Mouse (Mus musculus): ENCODE measurements around the gene Rab8a. TPM values are rescaled to one million over a fixed set of nuclear protein-coding genes. Genes with fewer than 3 reads are reported as not detected.
"Not testable (repeated sequence)": the region's sequence is repeated elsewhere in the genome, so short reads cannot be mapped to it uniquely, and the experiment has no call there.

Rab8a gene
- polyA plus RNA-seq (2015; fragmentation: Nextera tagmentation; extraction: Ambion mirVana): 131 and 141 TPM in 2 replicates

DNA sequence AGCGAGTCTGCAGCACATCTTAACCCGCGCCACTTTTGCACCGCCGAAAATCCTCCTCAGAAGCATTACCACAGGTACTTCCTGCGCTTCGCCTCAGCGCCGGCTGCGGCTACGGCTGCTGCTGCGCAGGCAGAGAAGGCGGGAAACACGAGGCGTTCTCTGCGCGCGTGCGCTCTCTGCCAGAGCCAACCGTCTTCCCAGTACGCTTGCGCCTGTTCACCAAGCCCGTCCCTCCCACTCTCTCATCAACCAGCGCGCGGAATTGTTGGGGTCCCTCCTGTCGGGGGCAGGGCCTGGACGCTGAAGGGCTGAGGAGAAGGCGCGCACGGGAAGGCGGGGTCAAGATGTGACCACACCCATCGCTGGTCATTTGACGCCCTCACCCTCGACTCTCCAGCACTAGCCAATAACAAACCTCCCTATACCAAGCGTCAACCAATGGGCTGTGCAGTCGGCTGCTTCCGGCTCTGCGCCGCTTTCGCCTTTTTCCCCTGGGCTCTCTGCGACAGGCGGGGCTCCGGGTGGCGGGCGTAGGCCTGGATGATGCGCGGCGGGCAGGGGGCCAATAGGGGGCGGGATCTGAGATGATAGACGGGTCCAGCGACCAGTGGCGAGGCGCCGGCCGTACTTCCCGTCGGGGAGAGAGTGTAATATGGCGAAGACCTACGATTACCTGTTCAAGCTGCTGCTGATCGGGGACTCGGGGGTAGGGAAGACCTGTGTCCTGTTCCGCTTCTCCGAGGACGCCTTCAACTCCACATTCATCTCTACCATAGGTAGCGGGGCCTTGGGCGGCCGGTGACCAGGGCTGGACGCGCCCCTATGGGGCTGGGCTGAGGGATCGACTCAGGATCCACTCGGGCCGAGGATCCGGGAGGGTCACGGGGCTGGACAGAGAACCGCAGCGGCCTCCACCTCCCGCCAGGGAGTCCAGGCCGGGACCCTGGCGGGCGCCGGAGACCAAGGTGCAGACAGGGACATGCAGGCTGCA, at the start of gene Rab8a:
TSS of gene Rab8a (plus strand) at position 494 of the 991 bp plus-strand sequence.
- Histone ChIP-seq H3K4me2 (peak within 1 kb of the TSS; percentile 78), H3K9ac (peak within 1 kb of the TSS; percentile 98), H3K4me3 (replicated peaks) (peak within 1 kb of the TSS; percentile 88), H3K4me1 (peaks cover 17% of the 10 kb centered on the region), H3K9me3 (no peaks in the 10 kb centered on the region), H3K27me3 (replicated peaks) (no peaks in the 10 kb centered on the region), H3K27ac (peak within 1 kb of the TSS; percentile 81), H3K36me3 (no peaks in the 10 kb centered on the region)
- under 1% methylated on average over 81 of the region's 82 CpGs for WGBS
- peak; percentile 99 for ATAC-seq (ENCODE audit: insufficient read depth, low FRiP score, low read depth)

- Histone ChIP-seq H3K36me3 (no peaks in the 10 kb centered on the region), H3K4me1 (no peaks in the 10 kb centered on the region)
These were observed 48.5 kb upstream of the Rab8a start for GRCm38 (mm10) chr8:72112486-72112885.

DNA sequence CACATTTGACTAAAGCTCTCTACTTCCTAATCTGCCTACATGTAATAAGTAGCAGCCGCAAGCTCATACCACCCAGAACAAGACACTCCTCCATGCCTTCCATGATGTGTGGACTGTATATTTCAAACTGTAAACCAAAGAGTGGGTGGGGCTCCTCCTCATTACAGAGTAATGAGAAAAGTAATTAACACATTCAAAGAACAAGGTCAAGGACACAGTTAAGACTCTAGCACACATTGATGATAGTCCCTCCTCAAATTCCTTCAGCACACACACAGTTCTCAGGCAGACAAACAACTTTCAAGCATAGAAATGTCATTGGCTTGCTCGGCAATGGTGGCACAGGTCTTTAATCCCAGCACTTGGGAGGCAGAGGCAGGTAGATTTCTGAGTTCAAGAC, 45.8 kb upstream of the Rab8a start:
- Histone ChIP-seq H3K4me2 (no peak overlapping the region), H3K4me3 (replicated peaks) (no peak overlapping the region), H3K27me3 (replicated peaks) (no peaks in the 10 kb centered on the region), H3K4me1 (no peaks in the 10 kb centered on the region), H3K9ac (no peak overlapping the region), H3K36me3 (no peaks in the 10 kb centered on the region), H3K27ac (no peak overlapping the region), H3K9me3 (no peaks in the 10 kb centered on the region)
- 84% methylated on average over 2 of the region's 2 CpGs for WGBS
- ATAC-seq (ENCODE audit: insufficient read depth, low FRiP score, low read depth): no peak

More at GRCm38 (mm10) chr8:72112486-72112885, 48.5 kb upstream of the Rab8a start:
- Histone ChIP-seq H3K27ac (no peak overlapping the region), H3K9ac (no peak overlapping the region), H3K27me3 (replicated peaks) (no peaks in the 10 kb centered on the region), H3K9me3 (no peaks in the 10 kb centered on the region), H3K4me3 (replicated peaks) (no peak overlapping the region), H3K4me2 (no peak overlapping the region)
- WGBS: 72% methylated on average over 3 of the region's 3 CpGs
- no peak for ATAC-seq (ENCODE audit: insufficient read depth, low FRiP score, low read depth)

DNA sequence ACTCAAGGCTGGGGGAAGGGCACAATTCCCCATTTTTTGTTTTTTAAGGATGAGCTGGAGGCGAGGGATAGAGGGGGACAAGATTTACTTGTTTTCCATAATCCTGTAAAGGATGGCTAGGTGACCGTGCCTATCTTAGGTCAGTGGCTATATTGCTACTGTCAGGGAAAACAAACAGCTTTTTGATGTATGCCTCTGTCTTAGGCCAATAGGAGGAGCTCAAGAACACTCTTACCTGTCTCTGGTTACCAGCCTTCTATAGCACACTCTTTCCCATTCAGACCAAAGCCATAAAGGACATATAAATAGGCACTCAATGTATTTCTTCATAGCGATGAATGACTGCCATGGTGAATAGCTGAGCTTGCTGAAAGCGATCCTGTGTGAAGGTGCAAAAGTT, 42.4 kb upstream of the Rab8a start:
- Histone ChIP-seq H3K27ac (no peak overlapping the region), H3K9ac (no peak overlapping the region), H3K36me3 (no peaks in the 10 kb centered on the region), H3K27me3 (replicated peaks) (no peaks in the 10 kb centered on the region), H3K4me1 (no peaks in the 10 kb centered on the region), H3K9me3 (no peaks in the 10 kb centered on the region), H3K4me3 (replicated peaks) (no peak overlapping the region), H3K4me2 (no peak overlapping the region)
- ATAC-seq (ENCODE audit: insufficient read depth, low FRiP score, low read depth): no peak
- WGBS: 43% methylated on average over 4 of the region's 4 CpGs

DNA sequence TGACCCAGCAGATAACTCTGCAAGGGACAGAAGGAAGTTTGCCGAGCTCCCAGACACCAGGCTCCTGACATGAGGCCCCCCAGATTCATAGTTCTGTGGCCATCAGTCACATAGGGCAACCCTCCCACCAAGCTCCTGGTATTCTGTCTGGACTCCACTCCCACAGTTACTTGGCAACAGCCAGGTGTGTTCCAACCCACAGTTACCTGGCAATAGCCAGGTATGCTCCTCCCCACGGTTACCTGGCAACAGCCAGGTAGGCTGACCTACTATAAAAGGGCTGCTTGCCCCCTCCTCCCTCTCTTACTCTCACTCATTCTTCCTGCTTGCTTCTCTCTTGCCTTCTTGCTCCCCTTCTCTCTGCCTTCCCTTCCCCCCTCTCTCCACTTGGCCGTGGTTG, 39.5 kb upstream of the Rab8a start:
- 55% methylated on average over 3 of the region's 3 CpGs for WGBS
- H3K9ac ChIP-seq; H3K36me3 ChIP-seq; H3K9me3 ChIP-seq; H3K27me3 ChIP-seq (replicated peaks); H3K4me1 ChIP-seq; H3K4me2 ChIP-seq; H3K27ac ChIP-seq; H3K4me3 ChIP-seq (replicated peaks): not testable (repeated sequence)
- ATAC-seq (ENCODE audit: insufficient read depth, low FRiP score, low read depth): peak; percentile 27; the same call in 1 of the 2 replicates

DNA sequence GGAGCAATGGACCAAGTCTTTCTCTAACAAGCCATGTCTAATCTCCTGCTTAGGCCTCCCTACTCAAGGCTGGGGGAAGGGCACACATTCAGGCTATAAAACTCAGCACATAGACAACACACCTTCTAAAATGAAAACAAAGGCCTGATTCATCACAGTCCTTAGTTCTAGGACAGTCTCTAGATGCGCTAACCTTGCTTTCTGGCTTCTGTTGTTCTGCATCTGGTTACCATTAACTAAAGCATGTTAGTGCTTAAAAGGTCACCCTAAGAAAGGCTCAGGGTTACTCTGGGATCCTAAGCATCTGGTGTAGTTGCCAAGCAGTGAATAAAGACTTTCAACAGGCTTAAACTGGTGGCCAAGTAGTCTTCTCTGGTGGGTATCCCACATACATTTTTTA, 39.0 kb upstream of the Rab8a start:
- Histone ChIP-seq H3K27ac (no peak overlapping the region), H3K4me3 (replicated peaks) (no peak overlapping the region), H3K9me3 (no peaks in the 10 kb centered on the region), H3K4me2 (no peak overlapping the region), H3K4me1 (no peaks in the 10 kb centered on the region), H3K27me3 (replicated peaks) (no peaks in the 10 kb centered on the region), H3K36me3 (no peaks in the 10 kb centered on the region), H3K9ac (no peak overlapping the region)
- no peak for ATAC-seq (ENCODE audit: insufficient read depth, low FRiP score, low read depth)
- WGBS: 85% methylated on average over 1 of the region's 1 CpGs

DNA sequence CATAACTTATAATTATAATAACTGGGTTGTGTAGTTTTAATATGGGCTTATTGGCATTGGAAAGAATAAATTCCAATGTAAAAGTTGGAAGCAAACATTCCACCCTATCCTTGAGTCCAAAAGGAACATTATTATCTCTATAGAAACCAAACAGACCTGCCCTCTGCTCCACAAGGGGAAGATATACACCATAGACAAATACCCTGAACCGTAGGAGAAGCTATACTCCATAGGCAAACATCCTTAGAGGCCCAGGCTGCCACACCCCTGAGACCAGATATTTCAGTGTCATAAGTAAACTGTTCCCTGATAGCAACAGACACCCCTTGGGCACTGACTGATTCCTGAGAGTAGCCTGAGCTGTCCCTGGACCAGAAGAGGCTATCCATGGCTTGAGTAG, 33.2 kb upstream of the Rab8a start:
- no peak overlapping the region for H3K4me3 ChIP-seq (replicated peaks)
- 57% methylated on average over 1 of the region's 1 CpGs for WGBS
- H3K36me3 ChIP-seq: no peaks in the 10 kb centered on the region
- no peak overlapping the region for H3K9ac ChIP-seq
- no peaks in the 10 kb centered on the region for H3K4me1 ChIP-seq
- no peaks in the 10 kb centered on the region for H3K27me3 ChIP-seq (replicated peaks)
- no peaks in the 10 kb centered on the region for H3K9me3 ChIP-seq
- H3K4me2 ChIP-seq: no peak overlapping the region
- H3K27ac ChIP-seq: no peak overlapping the region
- ATAC-seq (ENCODE audit: insufficient read depth, low FRiP score, low read depth): no peak

DNA sequence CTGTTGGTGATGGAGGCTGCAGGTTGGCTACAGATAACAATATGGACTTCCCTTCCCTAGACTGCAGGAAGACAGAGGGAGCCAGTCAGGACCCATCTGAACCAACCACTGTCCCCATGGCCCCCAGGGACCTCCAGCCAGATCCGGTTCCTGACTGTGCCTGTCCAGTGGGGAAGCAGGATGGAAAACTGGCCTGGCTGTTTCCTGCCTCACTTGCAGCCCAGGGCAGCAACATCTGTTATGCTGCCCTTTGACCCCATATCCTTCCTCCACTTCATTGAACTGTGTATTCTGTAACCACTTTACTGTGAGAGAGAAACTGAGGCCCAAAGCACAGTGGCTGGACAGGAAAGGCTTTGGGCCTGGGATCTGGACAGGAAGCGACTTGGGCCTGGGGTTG, 29.7 kb upstream of the Rab8a start:
- Histone ChIP-seq H3K27me3 (replicated peaks) (no peaks in the 10 kb centered on the region), H3K9ac (no peak overlapping the region), H3K36me3 (no peaks in the 10 kb centered on the region), H3K9me3 (no peaks in the 10 kb centered on the region), H3K27ac (no peak overlapping the region), H3K4me3 (replicated peaks) (no peak overlapping the region), H3K4me1 (peaks cover 3% of the 10 kb centered on the region; the same call in 1 of the 2 replicates), H3K4me2 (no peak overlapping the region)
- ATAC-seq (ENCODE audit: insufficient read depth, low FRiP score, low read depth): no peak
- 53% methylated on average over 2 of the region's 2 CpGs for WGBS

GRCm38 (mm10) chr8:72131901-72132300, 29.1 kb upstream of the Rab8a start:
- H3K9ac ChIP-seq: no peak overlapping the region
- H3K36me3 ChIP-seq: no peaks in the 10 kb centered on the region
- WGBS: 75% methylated on average over 2 of the region's 2 CpGs
- no peak overlapping the region for H3K4me2 ChIP-seq
- no peaks in the 10 kb centered on the region for H3K27me3 ChIP-seq (replicated peaks)
- peaks cover 3% of the 10 kb centered on the region; the same call in 1 of the 2 replicates for H3K4me1 ChIP-seq
- H3K27ac ChIP-seq: 0 out of 2 replicates have a peak overlapping the region, but pooled peaks have one; percentile 0
- no peak overlapping the region for H3K4me3 ChIP-seq (replicated peaks)
- no peak for ATAC-seq (ENCODE audit: insufficient read depth, low FRiP score, low read depth)
- H3K9me3 ChIP-seq: no peaks in the 10 kb centered on the region

DNA sequence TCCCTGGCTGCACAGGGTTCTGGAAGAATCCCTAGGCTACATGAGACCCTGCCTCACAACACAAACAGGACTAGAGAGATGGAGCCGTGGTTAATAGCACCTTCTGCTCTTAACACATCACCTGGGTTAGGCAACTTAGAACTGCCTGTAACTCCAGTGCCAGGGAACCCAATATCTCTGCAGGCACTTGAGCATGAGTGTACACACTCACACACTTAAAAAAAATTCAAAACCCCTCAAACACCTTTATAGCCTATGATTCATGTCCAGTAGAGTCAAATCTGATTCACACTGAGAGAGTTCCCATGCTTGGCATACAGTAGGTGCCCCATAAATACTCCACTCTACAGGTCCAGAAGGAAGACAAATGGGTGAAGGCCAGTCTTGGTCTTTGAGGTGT, 28.6 kb upstream of the Rab8a start:
- H3K4me3 ChIP-seq (replicated peaks): no peak overlapping the region
- 0 out of 2 replicates have a peak overlapping the region, but pooled peaks have one; percentile 0 for H3K27ac ChIP-seq
- H3K4me2 ChIP-seq: no peak overlapping the region
- no peaks in the 10 kb centered on the region for H3K36me3 ChIP-seq
- H3K9me3 ChIP-seq: no peaks in the 10 kb centered on the region
- WGBS: 74% methylated on average over 1 of the region's 1 CpGs
- H3K4me1 ChIP-seq: peaks cover 4% of the 10 kb centered on the region
- no peak overlapping the region for H3K9ac ChIP-seq
- ATAC-seq (ENCODE audit: insufficient read depth, low FRiP score, low read depth): no peak
- no peaks in the 10 kb centered on the region for H3K27me3 ChIP-seq (replicated peaks)

- H3K27me3 ChIP-seq (replicated peaks): no peaks in the 10 kb centered on the region
- H3K9ac ChIP-seq: no peak overlapping the region
- whole genome bisulfite sequencing: 45% methylated on average over 1 of the region's 1 CpGs
- H3K4me3 ChIP-seq (replicated peaks): no peak overlapping the region
- no peak for ATAC-seq (ENCODE audit: insufficient read depth, low FRiP score, low read depth)
- H3K4me1 ChIP-seq: peaks cover 9% of the 10 kb centered on the region
- H3K9me3 ChIP-seq: no peaks in the 10 kb centered on the region
- H3K36me3 ChIP-seq: no peaks in the 10 kb centered on the region
- H3K27ac ChIP-seq: no peak overlapping the region
- H3K4me2 ChIP-seq: no peak overlapping the region
These were observed 28.1 kb upstream of the Rab8a start for GRCm38 (mm10) chr8:72132891-72133290.

DNA sequence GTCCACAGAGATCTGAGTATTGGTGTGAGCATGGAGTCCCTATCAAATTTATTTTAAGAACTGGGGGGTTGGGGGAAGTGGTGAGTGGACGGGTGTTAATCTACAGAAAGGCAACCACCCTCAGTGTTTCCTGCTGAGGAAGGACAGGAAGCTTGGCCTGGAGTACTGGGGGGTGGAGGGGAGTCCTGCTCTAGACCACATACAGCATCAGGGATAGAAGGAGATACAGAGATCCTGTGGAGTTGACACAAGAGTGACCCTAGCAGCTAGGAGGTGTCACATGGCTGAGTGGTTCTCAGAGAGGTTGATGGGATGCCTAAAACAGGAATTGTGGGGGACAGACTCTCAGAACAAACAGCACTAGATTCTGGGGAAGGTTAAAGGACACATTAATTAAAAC, 27.5 kb upstream of the Rab8a start:
- H3K4me2 ChIP-seq: no peak overlapping the region
- H3K27me3 ChIP-seq (replicated peaks): no peaks in the 10 kb centered on the region
- no peak overlapping the region for H3K4me3 ChIP-seq (replicated peaks)
- H3K9ac ChIP-seq: no peak overlapping the region
- peaks cover 3% of the 10 kb centered on the region; the same call in 1 of the 2 replicates for H3K36me3 ChIP-seq
- no peaks in the 10 kb centered on the region for H3K9me3 ChIP-seq
- no peak for ATAC-seq (ENCODE audit: insufficient read depth, low FRiP score, low read depth)
- WGBS: 63% methylated on average over 1 of the region's 1 CpGs
- H3K27ac ChIP-seq: no peak overlapping the region
- H3K4me1 ChIP-seq: peaks cover 10% of the 10 kb centered on the region
